Mouse (Mus musculus): ENCODE results near the gene Haus4. TPM values are rescaled to one million over a fixed set of nuclear protein-coding genes. Genes with fewer than 3 reads are reported as not detected.

Gene Haus4
- polyA plus RNA-seq, 1 experiment: 47.2 TPM

- no peak overlapping the region for H3K27ac ChIP-seq (ENCODE audit: control insufficient read depth, insufficient read depth, low read length)
- no peaks in the 10 kb centered on the region for H3K36me3 ChIP-seq (ENCODE audit: control insufficient read depth, insufficient read depth, low read length)
- H3K4me1 ChIP-seq (replicated peaks; ENCODE audit: control insufficient read depth, insufficient read depth, low read length): peaks cover 24% of the 10 kb centered on the region
- DNase-seq: no peak
- WGBS: 78% methylated on average over 4 of the region's 4 CpGs
- peaks cover 21% of the 10 kb centered on the region for H3K27me3 ChIP-seq (ENCODE audit: control insufficient read depth, insufficient read depth, low read length)
- no peak overlapping the region for H3K4me3 ChIP-seq (ENCODE audit: control insufficient read depth, insufficient read depth, low read length)
- TF ChIP-seq POLR2A (IDR thresholded peaks at IDR 0.05; ENCODE audit: control insufficient read depth, extremely low read depth, insufficient read depth, low read length, poor library complexity) (no peak), CTCF (IDR thresholded peaks at IDR 0.05; ENCODE audit: borderline replicate concordance, control insufficient read depth, extremely low read depth, insufficient read depth, low read length, poor library complexity) (no peak)
These were observed 19.8 kb upstream of the Haus4 start for GRCm38 (mm10) chr14:54574253-54574652.

DNA sequence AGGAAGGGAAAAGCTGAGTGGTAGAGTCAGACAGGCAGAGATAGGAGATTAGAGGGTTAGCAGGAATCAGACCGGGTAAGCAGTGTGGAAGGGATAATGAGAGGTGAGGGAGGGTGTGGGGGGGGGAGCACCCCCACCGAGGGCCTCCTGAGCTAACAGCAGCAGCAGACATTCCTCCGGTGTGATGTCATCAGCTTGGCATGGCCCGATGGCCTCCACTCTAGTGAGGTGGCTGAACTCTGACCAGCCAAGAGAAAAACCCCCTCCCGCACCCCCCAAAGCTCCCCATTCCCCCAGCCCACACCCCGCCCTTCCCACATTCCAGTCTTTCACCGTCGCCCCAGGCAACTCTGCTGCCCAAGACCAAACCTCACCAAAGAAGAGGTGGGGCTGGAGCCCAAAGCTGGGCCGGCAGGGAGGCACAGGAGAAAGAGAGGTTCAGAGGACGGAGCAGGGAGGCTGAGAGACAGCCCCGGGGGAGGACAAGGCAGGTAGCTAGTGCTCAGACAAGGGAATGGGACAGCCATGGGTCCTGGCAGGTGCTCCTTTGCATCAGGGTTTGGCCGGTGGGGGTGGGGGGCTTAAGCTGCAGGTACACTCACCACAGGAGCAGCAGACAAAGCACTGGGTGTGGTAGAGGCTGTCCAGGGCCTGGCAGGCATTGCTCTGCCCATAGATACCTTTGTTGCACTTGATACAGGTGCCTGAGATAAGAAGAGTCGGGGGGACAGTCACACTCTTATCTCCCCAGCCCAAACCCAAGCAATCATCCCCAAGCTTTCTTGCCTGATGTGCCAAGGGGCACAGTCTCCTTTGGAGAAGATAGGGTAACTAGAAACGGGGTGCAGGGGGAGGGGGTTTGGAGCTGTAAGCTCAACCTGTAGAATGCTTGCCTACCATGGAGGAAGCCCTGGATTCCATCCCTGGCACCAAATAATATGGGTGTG, 18.6 kb upstream of the Haus4 start:
- Histone ChIP-seq H3K36me3 (ENCODE audit: control insufficient read depth, insufficient read depth, low read length) (no peaks in the 10 kb centered on the region), H3K27ac (ENCODE audit: control insufficient read depth, insufficient read depth, low read length) (no peak overlapping the region), H3K4me3 (ENCODE audit: control insufficient read depth, insufficient read depth, low read length) (no peak overlapping the region), H3K4me1 (replicated peaks; ENCODE audit: control insufficient read depth, insufficient read depth, low read length) (peaks cover 24% of the 10 kb centered on the region), H3K27me3 (ENCODE audit: control insufficient read depth, insufficient read depth, low read length) (peaks cover 21% of the 10 kb centered on the region)
- DNase-seq: no peak
- WGBS: 82% methylated on average over 14 of the region's 14 CpGs
- TF ChIP-seq CTCF (IDR thresholded peaks at IDR 0.05; ENCODE audit: borderline replicate concordance, control insufficient read depth, extremely low read depth, insufficient read depth, low read length, poor library complexity) (no peak), POLR2A (IDR thresholded peaks at IDR 0.05; ENCODE audit: control insufficient read depth, extremely low read depth, insufficient read depth, low read length, poor library complexity) (no peak)

- DNase-seq: no peak
- peaks cover 16% of the 10 kb centered on the region for H3K4me1 ChIP-seq (replicated peaks; ENCODE audit: control insufficient read depth, insufficient read depth, low read length)
- H3K4me3 ChIP-seq (ENCODE audit: control insufficient read depth, insufficient read depth, low read length): no peak overlapping the region
- WGBS: 84% methylated on average over 4 of the region's 4 CpGs
- no peaks in the 10 kb centered on the region for H3K36me3 ChIP-seq (ENCODE audit: control insufficient read depth, insufficient read depth, low read length)
- no peak overlapping the region for H3K27ac ChIP-seq (ENCODE audit: control insufficient read depth, insufficient read depth, low read length)
- H3K27me3 ChIP-seq (ENCODE audit: control insufficient read depth, insufficient read depth, low read length): peaks cover 19% of the 10 kb centered on the region
- no peak for TF ChIP-seq CTCF (IDR thresholded peaks at IDR 0.05; ENCODE audit: borderline replicate concordance, control insufficient read depth, extremely low read depth, insufficient read depth, low read length, poor library complexity)
- no peak for TF ChIP-seq POLR2A (IDR thresholded peaks at IDR 0.05; ENCODE audit: control insufficient read depth, extremely low read depth, insufficient read depth, low read length, poor library complexity)
These were observed 17.7 kb upstream of the Haus4 start for GRCm38 (mm10) chr14:54572122-54572521.

GRCm38 (mm10) chr14:54569451-54570392, 15.3 kb upstream of the Haus4 start:
- WGBS: 85% methylated on average over 17 of the region's 17 CpGs
- TF ChIP-seq POLR2A (IDR thresholded peaks at IDR 0.05; ENCODE audit: control insufficient read depth, extremely low read depth, insufficient read depth, low read length, poor library complexity): no peak
- TF ChIP-seq CTCF (IDR thresholded peaks at IDR 0.05; ENCODE audit: borderline replicate concordance, control insufficient read depth, extremely low read depth, insufficient read depth, low read length, poor library complexity): no peak
- Histone ChIP-seq H3K4me3 (ENCODE audit: control insufficient read depth, insufficient read depth, low read length) (no peak overlapping the region), H3K27ac (ENCODE audit: control insufficient read depth, insufficient read depth, low read length) (no peak overlapping the region), H3K36me3 (ENCODE audit: control insufficient read depth, insufficient read depth, low read length) (no peaks in the 10 kb centered on the region), H3K27me3 (ENCODE audit: control insufficient read depth, insufficient read depth, low read length) (no peaks in the 10 kb centered on the region), H3K4me1 (replicated peaks; ENCODE audit: control insufficient read depth, insufficient read depth, low read length) (no peaks in the 10 kb centered on the region)
- DNase-seq: no peak

- peak; percentile 68 for DNase-seq
- TF ChIP-seq CTCF (IDR thresholded peaks at IDR 0.05; ENCODE audit: borderline replicate concordance, control insufficient read depth, extremely low read depth, insufficient read depth, low read length, poor library complexity): peak; percentile 58; the same call in 1 of the 2 replicates
- TF ChIP-seq POLR2A (IDR thresholded peaks at IDR 0.05; ENCODE audit: control insufficient read depth, extremely low read depth, insufficient read depth, low read length, poor library complexity): no peak
- no peak overlapping the region for H3K4me3 ChIP-seq (ENCODE audit: control insufficient read depth, insufficient read depth, low read length)
- no peak overlapping the region for H3K27ac ChIP-seq (ENCODE audit: control insufficient read depth, insufficient read depth, low read length)
- no peaks in the 10 kb centered on the region for H3K4me1 ChIP-seq (replicated peaks; ENCODE audit: control insufficient read depth, insufficient read depth, low read length)
- no peaks in the 10 kb centered on the region for H3K27me3 ChIP-seq (ENCODE audit: control insufficient read depth, insufficient read depth, low read length)
- WGBS: 74% methylated on average over 15 of the region's 15 CpGs
- H3K36me3 ChIP-seq (ENCODE audit: control insufficient read depth, insufficient read depth, low read length): no peaks in the 10 kb centered on the region
These were observed 14.4 kb upstream of the Haus4 start for GRCm38 (mm10) chr14:54568694-54569414.
